Mouse (Mus musculus) frontal cortex, postnatal 25 days (tissue): ENCODE measurements around the gene Ctf2.

Experiments
- DNase-seq, 2 experiments: peaks; one replicate each; pipeline ENCODE4 v3.0.0; 2022; ENCODE audit warnings: low spot score in 2 of 2

Gene Ctf2

DNA sequence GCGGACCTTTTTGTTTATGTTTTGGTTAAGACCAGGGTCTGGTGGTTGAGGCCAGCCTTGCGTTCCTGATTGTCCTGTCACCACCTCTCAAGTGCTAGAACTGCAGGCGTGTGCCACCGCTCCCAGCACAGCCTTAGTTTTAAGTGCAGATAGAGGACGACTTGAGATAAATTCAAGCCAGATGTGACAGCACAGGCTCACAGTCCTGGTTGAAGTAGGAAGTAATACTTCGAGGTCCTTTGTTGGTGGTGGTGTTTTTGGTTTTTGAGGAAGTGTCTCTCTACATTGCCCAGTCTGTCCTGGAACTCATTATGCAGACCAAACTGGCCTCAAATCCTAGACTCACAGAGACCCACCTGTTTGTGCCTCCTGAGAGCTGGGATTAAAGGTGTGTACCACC is 27.8 kb upstream of the Ctf2 start:
- no peak for DNase-seq

GRCm38 (mm10) chr7:127753741-127754140 is 21.8 kb upstream of the Ctf2 start:
- DNase-seq, result no peak

DNA sequence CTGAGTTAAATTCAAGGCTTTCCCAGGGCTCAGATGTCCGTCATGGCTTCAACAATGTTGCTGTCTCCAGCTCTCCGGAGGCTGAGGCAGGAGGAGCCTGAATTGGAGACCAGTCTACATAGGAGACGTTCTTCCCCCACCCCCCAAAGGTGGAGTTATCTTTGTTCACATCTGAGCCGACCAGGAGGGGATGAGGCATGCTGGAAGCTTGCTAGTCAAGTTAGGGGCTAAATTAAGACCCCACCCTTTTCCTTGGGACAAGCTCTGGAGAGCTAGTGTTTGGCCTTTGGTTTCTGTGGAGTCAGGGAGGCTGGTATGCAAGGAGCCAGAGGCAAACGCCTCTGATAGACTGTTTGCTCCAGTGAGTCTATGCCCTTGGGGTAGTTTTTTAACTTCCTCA is 21.2 kb upstream of the Ctf2 start:
- no peak for DNase-seq

- no peak for DNase-seq
Measured at GRCm38 (mm10) chr7:127752069-127752468, 20.1 kb upstream of the Ctf2 start.

GRCm38 (mm10) chr7:127751619-127752018 is 19.7 kb upstream of the Ctf2 start:
- no peak for DNase-seq

- DNase-seq, result no peak
Measured at GRCm38 (mm10) chr7:127750131-127751127, 18.5 kb upstream of the Ctf2 start.

DNA sequence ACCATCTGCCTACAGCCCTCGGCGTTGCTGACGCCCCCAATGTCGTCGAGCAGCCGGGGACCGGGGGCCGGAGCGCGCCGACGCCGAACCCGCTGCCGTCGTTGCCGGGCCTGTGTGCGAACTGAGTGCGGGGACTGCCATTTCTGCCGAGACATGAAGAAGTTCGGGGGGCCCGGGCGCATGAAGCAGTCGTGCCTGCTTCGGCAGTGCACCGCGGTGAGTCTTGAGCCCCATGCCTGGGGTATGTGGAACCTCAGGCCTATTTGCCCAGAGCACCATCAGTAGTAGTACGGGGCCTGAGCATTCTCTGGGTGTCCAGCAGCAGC is 16.2 kb upstream of the Ctf2 start:
- DNase-seq, result no peak

GRCm38 (mm10) chr7:127747559-127748234 is 15.7 kb upstream of the Ctf2 start:
- no peak for DNase-seq

DNA sequence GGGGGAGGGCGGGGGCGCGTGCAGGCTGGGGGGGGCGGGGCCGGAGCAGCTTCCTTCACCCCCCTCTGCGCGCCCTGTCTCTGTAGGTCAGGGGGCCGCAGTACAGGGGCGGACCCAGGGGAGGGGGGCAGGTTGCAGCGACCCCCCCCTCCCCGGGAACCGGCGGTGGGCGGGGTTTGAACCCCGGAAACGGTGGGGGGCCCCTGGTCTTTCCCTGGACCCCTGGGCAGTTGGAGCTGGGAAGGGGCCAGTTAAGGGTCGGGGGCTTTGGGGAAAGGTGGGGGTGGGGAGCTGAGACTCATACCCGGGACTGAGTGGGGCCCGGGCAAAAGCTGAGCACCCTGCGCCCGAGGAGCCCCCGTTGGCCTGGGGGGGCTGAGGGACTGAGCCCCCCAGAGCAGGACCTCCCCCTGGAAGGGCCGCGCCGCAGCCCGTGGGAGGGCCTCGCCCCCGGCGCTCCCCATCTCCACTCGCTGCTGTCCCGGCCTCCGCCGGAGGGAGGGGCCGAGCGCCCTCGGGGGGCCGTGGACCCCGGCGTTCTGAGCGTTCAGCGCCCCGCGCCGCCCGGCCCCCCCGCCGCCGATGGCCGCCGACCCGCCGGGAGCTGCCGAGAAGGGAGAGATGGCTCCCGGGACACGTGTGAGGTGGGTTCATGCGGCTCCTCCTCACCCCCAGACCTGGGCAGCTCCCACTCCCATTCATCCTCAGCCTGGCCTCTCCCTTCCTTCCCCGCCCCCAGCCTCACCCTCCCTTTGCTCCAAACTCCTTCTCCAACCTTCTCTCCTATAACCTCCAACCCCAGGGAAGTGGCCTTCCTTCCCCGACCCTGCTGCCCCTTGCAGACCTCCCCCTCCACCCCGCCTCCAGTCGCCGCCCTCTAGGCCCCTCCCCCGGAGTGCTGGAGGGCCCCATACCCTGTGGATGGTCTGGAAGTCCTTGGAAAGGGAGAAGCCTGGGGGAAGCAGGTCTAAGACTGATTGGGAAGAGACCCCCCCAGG is 14.8 kb upstream of the Ctf2 start:
- no peak for DNase-seq

DNA sequence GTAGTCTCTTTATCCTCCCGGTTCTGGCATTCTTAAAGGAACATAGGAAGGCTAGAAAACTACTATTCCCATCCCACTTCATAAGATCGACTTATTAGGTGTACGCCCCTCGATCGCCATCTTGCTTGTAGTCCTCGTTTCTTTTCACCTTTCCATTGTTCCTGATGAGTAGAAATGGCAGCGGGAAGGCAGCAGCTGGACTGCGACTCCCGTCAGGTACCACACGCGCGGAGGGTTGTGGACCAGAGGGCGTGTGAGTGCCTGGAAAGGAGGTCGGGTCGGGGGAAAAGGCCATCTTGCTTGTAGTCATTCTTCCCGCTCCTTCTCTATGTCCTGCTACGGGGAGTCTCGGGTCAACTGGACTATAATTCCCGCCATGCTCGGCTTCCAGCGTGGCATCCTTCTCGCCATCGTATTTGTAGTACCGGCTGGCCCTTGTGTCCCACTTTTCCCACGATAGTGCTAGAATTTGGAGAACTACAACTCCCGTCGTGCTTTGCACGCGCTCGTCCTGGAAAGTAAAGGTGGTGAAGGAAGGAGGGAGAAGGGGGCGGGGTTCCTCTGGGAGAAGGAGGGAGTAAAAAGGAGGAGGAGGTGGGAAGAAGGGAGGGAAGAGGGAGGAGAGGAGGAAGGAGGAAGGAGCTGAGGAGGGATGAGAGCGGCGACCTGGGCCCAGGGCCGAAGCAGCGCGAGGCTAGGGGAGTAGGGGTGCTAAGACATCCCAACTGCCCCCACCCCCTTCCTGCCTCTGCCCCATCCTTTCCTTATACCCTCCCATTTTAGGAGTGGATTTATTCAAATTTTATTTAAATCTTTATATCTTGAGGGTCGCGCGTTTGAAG is 13.9 kb upstream of the Ctf2 start:
- peak; percentile 89 to 94 for DNase-seq

DNA sequence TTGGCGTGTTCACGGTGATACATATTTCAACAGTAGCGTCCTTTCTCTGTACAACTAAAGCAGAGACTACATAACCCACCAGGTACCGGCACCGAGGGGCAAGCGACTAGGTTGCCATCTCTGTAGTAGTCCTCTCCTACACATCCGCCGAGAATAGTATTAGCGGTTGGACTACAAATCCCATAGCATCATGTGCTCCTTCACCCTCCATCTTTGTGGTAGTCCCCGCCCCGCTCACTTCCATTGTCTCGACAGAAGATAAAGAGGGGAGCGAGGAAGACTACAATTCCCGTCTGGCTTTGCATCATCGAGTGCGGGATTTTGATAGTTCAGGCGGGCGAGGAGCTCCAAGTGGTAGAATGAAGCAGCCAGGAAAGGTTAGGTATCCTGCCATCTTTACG is 13.3 kb upstream of the Ctf2 start:
- peak; percentile 76 to 87 for DNase-seq

DNA sequence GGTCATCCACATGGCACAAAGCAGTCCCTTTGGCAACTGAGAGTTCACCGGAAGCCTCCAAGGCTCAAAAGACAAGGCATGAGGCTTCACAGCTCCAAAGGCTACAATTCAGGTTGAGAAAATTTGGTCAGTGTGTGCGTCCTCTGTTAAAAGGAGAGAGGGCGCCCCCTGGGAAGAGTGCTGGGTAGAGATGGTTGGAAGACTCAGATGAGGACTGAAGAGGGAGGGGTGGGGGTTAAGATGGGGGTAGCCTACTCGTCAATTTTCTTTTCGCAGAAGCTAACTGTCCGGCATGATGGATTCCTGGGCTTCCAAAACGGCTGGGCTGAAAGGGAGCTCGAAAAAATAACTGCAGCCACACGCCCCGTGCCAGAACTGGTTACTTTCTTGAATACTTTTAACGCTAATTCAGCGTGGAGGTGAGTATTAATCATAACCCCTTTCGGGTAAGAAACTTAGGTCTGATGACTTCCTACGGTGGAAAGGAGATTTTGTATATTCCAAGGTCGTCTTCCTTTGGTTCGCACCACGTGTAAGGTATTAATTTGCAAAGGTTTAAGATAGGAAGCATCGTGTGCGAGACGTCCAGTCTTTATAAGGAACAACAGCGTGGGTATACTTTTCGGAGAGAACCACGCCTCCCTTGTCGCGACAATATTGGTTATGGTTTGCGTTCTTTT is 12.5 kb upstream of the Ctf2 start, which contains the start of gene Fbxl19:
Gene Fbxl19, plus strand, starts transcription at position 178 of the 680 bp plus-strand sequence.
- peak; percentile 61 to 71 for DNase-seq

- no peak for DNase-seq
Measured at GRCm38 (mm10) chr7:127730170-127730569, 1.8 kb downstream of the Ctf2 start.

DNA sequence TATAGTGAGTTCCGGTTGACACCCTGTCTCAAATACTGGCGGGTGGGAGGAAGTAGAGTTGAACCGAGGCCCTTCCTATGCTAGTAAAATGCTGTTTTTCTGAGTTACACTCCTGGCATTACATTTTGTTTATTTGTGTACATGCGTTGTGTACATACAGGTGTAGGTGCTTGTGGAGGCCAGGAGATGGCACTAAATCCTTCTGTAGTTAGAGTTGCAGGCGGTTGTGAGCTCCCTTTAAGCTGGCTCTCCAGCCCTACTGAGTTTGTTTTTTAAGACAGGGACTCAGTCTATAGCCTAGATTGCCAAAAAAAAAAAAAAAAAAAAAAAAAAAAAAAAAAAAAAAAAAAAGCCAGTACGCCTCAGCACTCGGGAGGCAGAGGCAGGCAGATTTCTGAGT is 4.1 kb downstream of the Ctf2 start:
- no peak for DNase-seq

DNA sequence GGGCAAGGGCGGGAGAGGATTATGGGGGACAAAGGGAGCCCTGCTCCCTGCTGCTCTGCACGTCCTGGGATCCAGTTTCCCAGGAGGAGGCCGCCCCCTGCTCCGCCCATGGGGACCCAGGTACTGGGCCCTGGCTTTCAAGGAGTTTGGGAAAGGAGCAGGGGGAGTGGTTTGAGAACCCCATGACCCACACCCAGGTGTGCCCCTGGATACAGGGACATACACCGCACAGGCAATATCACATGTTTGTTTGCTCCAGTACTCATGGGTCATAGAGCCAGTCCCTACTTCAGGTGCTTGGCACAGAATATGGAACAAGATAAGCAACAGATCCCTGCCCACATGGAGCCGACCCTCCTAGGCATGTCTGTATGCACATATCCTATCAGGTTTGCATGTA is 6.0 kb downstream of the Ctf2 start:
- no peak for DNase-seq

DNA sequence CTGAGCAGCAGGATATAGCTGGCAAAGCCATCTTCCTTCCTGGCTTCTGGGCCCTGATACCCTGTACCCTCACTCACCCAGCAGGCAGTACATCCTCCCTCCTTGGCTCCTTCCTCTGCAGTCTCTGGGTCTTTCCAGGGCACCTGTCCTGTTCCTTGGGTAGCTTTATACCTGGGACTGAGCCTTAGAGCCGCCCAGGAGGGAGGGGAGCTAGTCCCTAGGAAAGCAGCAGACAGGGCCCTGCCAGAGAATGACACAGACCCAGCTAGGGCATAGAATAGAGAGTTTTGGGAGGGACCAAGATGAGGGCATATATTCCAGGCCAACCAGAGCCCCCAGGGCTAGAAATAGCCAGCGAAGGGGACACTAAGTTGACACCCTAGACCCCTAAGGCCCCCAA is 6.5 kb downstream of the Ctf2 start:
- no peak for DNase-seq

DNA sequence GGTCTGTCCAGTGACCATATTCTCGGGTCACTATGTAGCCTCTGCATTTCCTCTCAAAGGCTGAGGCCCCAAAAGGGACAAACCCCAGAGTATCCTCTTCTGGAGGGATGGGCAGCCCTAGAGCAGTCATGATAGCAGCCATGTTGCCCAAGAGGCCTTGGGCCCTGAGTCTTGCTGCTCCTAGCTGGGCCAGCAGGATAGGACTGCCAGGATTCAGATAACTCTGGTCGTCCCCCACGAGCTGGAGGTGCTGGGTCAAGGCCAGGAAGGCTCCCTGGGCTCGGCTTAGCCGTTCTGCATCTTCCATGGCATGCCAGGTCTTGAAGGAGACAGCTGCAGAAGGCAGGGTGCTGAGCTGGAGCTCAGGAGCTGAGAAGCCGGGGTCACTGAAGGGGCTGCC is 12.7 kb downstream of the Ctf2 start:
- DNase-seq, result no peak

GRCm38 (mm10) chr7:127718339-127718738 is 13.6 kb downstream of the Ctf2 start:
- DNase-seq, result no peak

GRCm38 (mm10) chr7:127716992-127717391 is 15.0 kb downstream of the Ctf2 start:
- DNase-seq, result peak in 1 of 2 experiments; percentile 25

- DNase-seq, result no peak
Measured at GRCm38 (mm10) chr7:127714816-127715215, 17.1 kb downstream of the Ctf2 start.
